Mouse (Mus musculus) midbrain, postnatal 0 days (tissue): ENCODE measurements at regions not wholly inside any gene's neighbourhood (a gene's known extent, or its start where the extent isn't known, plus 50 kb on each side); places are given as distances from the start of the nearest gene placed in this dataset.

Experiments
- ATAC-seq: fragments of 200-750 bp; cut with Nextera tagmentation; 2 replicates; pipeline ENCODE4 v1.8.0; 2017; ENCODE audit warnings: moderate number of reproducible peaks, mild to moderate bottlenecking, moderate TSS enrichment, moderate library complexity; ENCODE audit not compliant: low FRiP score
- DNase-seq: peaks from one replicate; pipeline ENCODE4 v3.0.0-alpha.2; 2015; ENCODE audit warnings: low spot score
- H3K27ac ChIP-seq: fragments of 300-500 bp; sonication (generic); 2 replicates; pipeline ENCODE4 v1.5.1; 2014; ENCODE audit warnings: low read depth, mild to moderate bottlenecking, low read length, mixed read lengths
- H3K27me3 ChIP-seq: fragments of 300-500 bp; sonication (generic); 2 replicates; pipeline ENCODE4 v1.6.1; 2014; ENCODE audit warnings: low read length, control low read depth, mixed read lengths; ENCODE audit not compliant: insufficient read depth
- H3K36me3 ChIP-seq: fragments of 300-500 bp; sonication (generic); 2 replicates; pipeline ENCODE4 v1.6.1; 2014; ENCODE audit warnings: low read length, control low read depth, mixed read lengths; ENCODE audit not compliant: insufficient read depth
- H3K4me1 ChIP-seq: fragments of 300-500 bp; sonication (generic); 2 replicates; pipeline ENCODE4 v1.6.1; 2014; ENCODE audit warnings: mild to moderate bottlenecking, control low read depth, antibody characterized with exemption, low read length, mixed read lengths; ENCODE audit not compliant: insufficient read depth
- H3K4me2 ChIP-seq: fragments of 300-500 bp; sonication (generic); 2 replicates; pipeline ENCODE4 v1.6.1; 2014; ENCODE audit warnings: low read depth, mild to moderate bottlenecking, low read length, mixed read lengths; ENCODE audit not compliant: poor library complexity, severe bottlenecking
- H3K4me3 ChIP-seq: fragments of 300-500 bp; sonication (generic); 2 replicates; pipeline ENCODE4 v1.5.1; 2014; ENCODE audit warnings: low read depth, mild to moderate bottlenecking, low read length, moderate library complexity
- H3K9ac ChIP-seq: fragments of 300-500 bp; sonication (generic); replicated peaks from 2 replicates; pipeline ENCODE4 v1.6.1; 2014; ENCODE audit warnings: mild to moderate bottlenecking, low read length, moderate library complexity, mixed read lengths; ENCODE audit not compliant: poor library complexity, severe bottlenecking
- H3K9me3 ChIP-seq: fragments of 300-500 bp; sonication (generic); 2 replicates; pipeline ENCODE4 v1.6.1; 2016; ENCODE audit warnings: low read length, control low read depth
- CTCF ChIP-seq: IDR thresholded peaks from 2 replicates; pipeline ENCODE4 v1.5.1; 2016; ENCODE audit warnings: antibody characterized with exemption, mild to moderate bottlenecking
- WGBS: fragments of 180-500 bp; shearing (Covaris S2); extraction: QIAGEN DNeasy Blood & Tissue Kit; methylation state at CpG from one replicate; pipeline ENCODE4 v1.1.7; 2014; 5-methylcytosine and 5-hydroxymethylcytosine counted together

DNA sequence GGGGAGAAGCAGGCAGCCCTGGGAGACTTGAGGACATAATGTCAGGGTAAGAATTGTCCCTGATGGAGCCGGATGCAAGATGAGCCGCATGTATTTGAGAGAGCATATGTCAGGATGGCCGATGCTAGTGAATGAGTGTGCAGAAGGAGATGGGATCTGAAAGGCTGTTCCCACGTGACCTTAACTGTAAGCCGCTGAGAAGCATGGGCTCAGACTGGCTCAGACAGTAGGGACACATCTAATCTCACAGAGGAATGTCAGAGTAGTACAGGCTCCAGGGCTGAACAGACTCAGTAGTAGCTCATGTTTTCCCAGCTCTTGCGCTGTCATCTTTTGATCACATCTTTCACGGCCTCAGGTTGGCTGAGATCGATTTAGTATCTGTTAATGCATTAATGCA is 145.4 kb downstream of the Rsl24d1 start:
- H3K9ac ChIP-seq, result no peak overlapping the region
- no peaks in the 10 kb centered on the region for H3K36me3 ChIP-seq
- ATAC-seq (no peak), DNase-seq (no peak)
- WGBS, result 80% methylated on average over 8 of the region's 8 CpGs
- H3K4me1 ChIP-seq, result no peaks in the 10 kb centered on the region
- no peak overlapping the region for H3K4me2 ChIP-seq
- no peak overlapping the region for H3K27ac ChIP-seq
- no peaks in the 10 kb centered on the region for H3K9me3 ChIP-seq
- H3K4me3 ChIP-seq, result no peak overlapping the region
- H3K27me3 ChIP-seq, result no peaks in the 10 kb centered on the region
- TF ChIP-seq CTCF, result no peak

DNA sequence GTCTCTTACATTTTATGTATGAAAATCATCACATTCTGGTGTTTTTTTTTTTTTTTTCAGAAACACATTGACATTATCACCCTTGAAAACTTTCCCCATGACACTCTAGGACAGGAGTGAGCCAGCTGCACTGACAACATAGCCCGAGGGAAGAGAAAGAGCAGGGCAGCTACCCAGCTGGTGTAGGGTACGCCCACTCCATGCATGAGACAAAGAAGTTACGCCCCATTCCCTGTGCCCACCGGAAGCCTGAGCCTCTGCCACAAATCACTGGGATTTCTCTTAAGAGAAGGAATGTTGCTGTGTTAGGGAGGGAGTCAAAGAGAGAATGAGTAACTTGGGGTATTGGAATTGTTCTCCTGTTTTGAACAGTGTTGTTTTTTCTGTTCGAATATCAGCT is 149.5 kb downstream of the Rsl24d1 start:
- H3K4me3 ChIP-seq, result no peak overlapping the region
- no peak for ATAC-seq
- no peak overlapping the region for H3K4me2 ChIP-seq
- WGBS, result 29% methylated on average over 5 of the region's 5 CpGs
- no peak overlapping the region for H3K9ac ChIP-seq
- TF ChIP-seq CTCF, result no peak
- no peak overlapping the region for H3K27ac ChIP-seq
- H3K4me1 ChIP-seq, result no peaks in the 10 kb centered on the region
- H3K9me3 ChIP-seq, result no peaks in the 10 kb centered on the region
- H3K27me3 ChIP-seq, result no peaks in the 10 kb centered on the region
- no peak for DNase-seq
- H3K36me3 ChIP-seq, result no peaks in the 10 kb centered on the region

DNA sequence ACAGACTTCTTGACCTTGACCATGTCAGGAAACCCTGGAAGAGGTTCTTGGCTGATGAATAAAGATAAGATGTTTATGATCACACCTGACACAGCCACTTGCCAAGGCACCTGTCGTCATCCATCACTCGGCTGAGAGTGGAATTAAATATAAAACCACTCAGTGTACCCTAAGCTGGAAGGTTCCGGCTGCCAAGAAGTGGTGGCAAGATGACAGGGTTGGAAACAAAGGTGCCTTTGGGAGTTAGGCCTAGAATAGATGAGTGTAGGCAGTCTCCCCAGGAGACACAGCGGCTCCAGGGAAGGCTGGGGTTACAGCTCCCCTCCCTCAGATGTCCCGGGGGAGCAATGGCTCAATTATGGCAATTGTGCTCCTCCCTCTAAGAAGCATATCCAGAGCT is 157.0 kb downstream of the Rsl24d1 start:
- no peak for ATAC-seq
- H3K27ac ChIP-seq, result no peak overlapping the region
- H3K9me3 ChIP-seq, result no peaks in the 10 kb centered on the region
- no peak for TF ChIP-seq CTCF
- H3K4me3 ChIP-seq, result no peak overlapping the region
- no peak for DNase-seq
- H3K4me1 ChIP-seq, result no peaks in the 10 kb centered on the region; the same call in 1 of the 2 replicates
- no peaks in the 10 kb centered on the region for H3K27me3 ChIP-seq
- 79% methylated on average over 5 of the region's 5 CpGs for WGBS
- H3K4me2 ChIP-seq, result no peak overlapping the region
- H3K9ac ChIP-seq, result no peak overlapping the region
- no peaks in the 10 kb centered on the region for H3K36me3 ChIP-seq

DNA sequence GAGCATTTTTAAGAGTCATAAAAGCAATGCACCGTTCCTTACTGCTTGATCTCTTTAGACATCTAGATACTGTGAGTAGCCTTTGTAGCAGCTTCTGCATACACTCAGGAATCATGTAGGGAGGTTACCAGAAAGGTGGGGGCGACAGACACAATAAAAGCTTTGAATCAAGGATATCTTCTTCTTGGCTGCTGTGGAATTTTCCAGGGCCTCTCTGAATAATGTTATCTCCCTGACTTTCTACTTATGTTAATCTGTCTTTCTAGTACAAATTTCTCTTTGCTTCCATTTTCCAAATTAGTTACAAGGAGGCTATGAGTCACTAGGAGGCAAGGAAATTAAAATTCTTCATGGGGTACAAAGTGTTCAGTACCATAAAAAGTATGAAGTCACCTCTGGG is 159.4 kb downstream of the Rsl24d1 start:
- Histone ChIP-seq H3K4me2 (no peak overlapping the region), H3K27ac (no peak overlapping the region), H3K27me3 (no peaks in the 10 kb centered on the region), H3K4me1 (no peaks in the 10 kb centered on the region; the same call in 1 of the 2 replicates), H3K36me3 (no peaks in the 10 kb centered on the region), H3K9me3 (no peaks in the 10 kb centered on the region), H3K9ac (no peak overlapping the region), H3K4me3 (no peak overlapping the region)
- TF ChIP-seq CTCF, result no peak
- DNase-seq (no peak), ATAC-seq (no peak)
- 69% methylated on average over 2 of the region's 2 CpGs for WGBS

DNA sequence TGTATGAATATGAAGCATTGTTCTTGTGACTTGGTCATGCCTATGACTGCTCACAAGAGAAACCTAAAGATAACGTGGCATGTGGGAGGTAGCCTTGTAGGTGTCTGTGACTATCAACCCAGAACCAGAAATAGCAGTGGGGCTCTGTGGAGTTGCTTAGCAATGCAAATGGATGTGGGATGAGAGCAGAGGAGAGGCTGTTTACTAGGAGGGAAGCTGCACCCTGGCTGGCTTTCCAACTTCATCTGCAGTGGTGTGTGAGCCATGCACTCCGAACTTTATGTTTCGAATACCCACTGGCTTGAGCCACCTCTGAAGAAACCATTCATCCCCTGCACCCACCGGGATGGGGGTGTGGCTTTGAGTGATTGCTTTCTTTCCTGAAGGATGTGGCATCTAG is 160.5 kb downstream of the Rsl24d1 start:
- no peak; the same call in 1 of the 2 replicates for ATAC-seq
- no peak for TF ChIP-seq CTCF
- H3K9me3 ChIP-seq, result no peaks in the 10 kb centered on the region
- no peak overlapping the region for H3K27ac ChIP-seq
- WGBS, result 65% methylated on average over 4 of the region's 4 CpGs
- H3K4me3 ChIP-seq, result no peak overlapping the region
- DNase-seq, result no peak
- H3K27me3 ChIP-seq, result no peaks in the 10 kb centered on the region
- H3K4me2 ChIP-seq, result no peak overlapping the region
- H3K9ac ChIP-seq, result no peak overlapping the region
- no peaks in the 10 kb centered on the region; the same call in 1 of the 2 replicates for H3K4me1 ChIP-seq
- no peaks in the 10 kb centered on the region for H3K36me3 ChIP-seq

DNA sequence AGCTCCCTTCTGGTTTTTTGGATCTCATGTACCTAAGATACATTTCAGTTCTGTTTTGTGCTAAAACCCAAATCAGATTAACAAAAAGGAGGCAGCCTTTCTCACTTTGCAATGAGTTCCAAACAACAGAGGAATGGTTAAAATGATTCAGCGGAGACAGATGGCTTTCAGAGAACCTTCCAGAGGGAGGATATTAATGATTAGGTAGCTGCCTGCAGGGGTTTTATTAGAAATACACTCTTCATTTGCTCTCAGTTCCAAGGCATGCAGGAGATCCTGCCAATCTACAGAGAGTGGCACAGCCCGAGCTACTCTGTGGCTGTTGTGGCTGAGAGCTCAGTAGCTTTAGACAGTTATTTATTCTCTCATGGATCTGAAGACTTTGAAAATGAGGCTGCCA is 162.4 kb downstream of the Rsl24d1 start:
- Histone ChIP-seq H3K4me1 (no peaks in the 10 kb centered on the region; the same call in 1 of the 2 replicates), H3K36me3 (no peaks in the 10 kb centered on the region), H3K9ac (no peak overlapping the region), H3K27ac (no peak overlapping the region), H3K27me3 (no peaks in the 10 kb centered on the region), H3K4me3 (no peak overlapping the region), H3K9me3 (no peaks in the 10 kb centered on the region), H3K4me2 (no peak overlapping the region)
- DNase-seq (no peak), ATAC-seq (no peak)
- no peak for TF ChIP-seq CTCF
- 43% methylated on average over 2 of the region's 2 CpGs for WGBS
